Mouse (Mus musculus) neural tube, embryonic 14.5 days (tissue): ENCODE data around the gene Tgm3. TPM values are rescaled to one million over a fixed set of nuclear protein-coding genes. Genes with fewer than 3 reads are reported as not detected.
A peak's percentile ranks its signal among the peaks of the same experiment; 100 is the strongest.

Source experiments
- ATAC-seq: fragments of 200-750 bp; cut with Nextera tagmentation; 2 replicates; pipeline ENCODE4 v1.8.0; 2017; ENCODE audit warnings: low read depth, mild to moderate bottlenecking, moderate TSS enrichment, moderate library complexity
- H3K27ac ChIP-seq: fragments of 300-500 bp; sonication (generic); 2 replicates; pipeline ENCODE4 v1.5.1; 2014; ENCODE audit warnings: low read depth, mild to moderate bottlenecking, control low read depth, low read length, moderate library complexity, mixed read lengths
- H3K27me3 ChIP-seq: fragments of 300-500 bp; sonication (generic); 2 replicates; pipeline ENCODE4 v1.6.1; 2014; ENCODE audit warnings: low read length; ENCODE audit not compliant: control insufficient read depth, insufficient read depth
- H3K36me3 ChIP-seq: fragments of 300-500 bp; sonication (generic); 2 replicates; pipeline ENCODE4 v1.6.1; 2014; ENCODE audit warnings: low read length, mixed read lengths; ENCODE audit not compliant: control insufficient read depth, insufficient read depth
- H3K4me1 ChIP-seq: fragments of 300-500 bp; sonication (generic); 2 replicates; pipeline ENCODE4 v1.6.1; 2014; ENCODE audit warnings: low read length; ENCODE audit not compliant: control insufficient read depth, insufficient read depth
- H3K4me2 ChIP-seq: fragments of 300-500 bp; sonication (generic); 2 replicates; pipeline ENCODE4 v1.6.1; 2014; ENCODE audit warnings: mild to moderate bottlenecking, low read depth, low read length, control low read depth
- H3K4me3 ChIP-seq: fragments of 300-500 bp; sonication (generic); 2 replicates; pipeline ENCODE4 v1.5.1; 2014; ENCODE audit warnings: low read depth, low read length, control low read depth, mixed read lengths
- H3K9ac ChIP-seq: fragments of 300-500 bp; sonication (generic); replicated peaks from 2 replicates; pipeline ENCODE4 v1.6.1; 2014; ENCODE audit warnings: low read depth, mild to moderate bottlenecking, control low read depth, low read length, mixed read lengths
- H3K9me3 ChIP-seq: fragments of 300-500 bp; sonication (generic); 2 replicates; pipeline ENCODE4 v1.6.1; 2016; ENCODE audit warnings: low read length; ENCODE audit not compliant: control insufficient read depth
- WGBS: fragments of 180-500 bp; shearing (Covaris S2); extraction: QIAGEN DNeasy Blood & Tissue Kit; methylation state at CpG from one replicate; pipeline ENCODE4 v1.1.7; 2014; 5-methylcytosine and 5-hydroxymethylcytosine counted together
- polyA plus RNA-seq: library from polyadenylated mRNA; unstranded; fragments of >200 nt; fragmentation: Nextera tagmentation; extraction: Ambion mirVana; gene quantifications from 2 replicates; pipeline ENCODE4 v1.2.1, GENCODE M21; 2014

Tgm3 gene
- polyA plus RNA-seq = 0.04 TPM in 1 of 2 replicates, not detected in the other

DNA sequence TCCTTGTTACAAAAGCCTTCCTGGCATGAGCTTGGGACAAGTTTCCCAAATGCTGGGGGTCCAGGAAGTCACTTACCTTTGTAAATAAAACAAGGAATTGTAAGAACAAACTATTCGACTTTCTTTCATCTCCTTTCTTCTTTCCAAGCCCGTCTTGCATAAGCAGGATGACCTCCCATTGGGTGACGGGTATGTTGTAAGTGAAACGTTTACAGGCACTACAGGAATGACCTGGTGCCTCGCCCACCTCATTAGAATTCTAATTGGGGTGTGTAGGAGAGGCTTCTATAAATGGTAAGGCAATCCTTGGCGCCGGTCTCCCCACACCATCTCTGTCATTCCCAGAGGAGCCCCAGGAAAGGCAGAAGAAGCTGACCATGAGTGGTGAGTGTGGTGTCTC lies at the start of gene Tgm3:
Gene Tgm3, plus strand, starts transcription at position 324 of the 400 bp plus-strand sequence.
- WGBS = 22% methylated on average over 7 of the region's 7 CpGs
- ATAC-seq = no peak
- Histone ChIP-seq H3K27me3 (no peaks in the 10 kb centered on the region), H3K4me3 (no peak within 1 kb of the TSS), H3K9ac (no peak within 1 kb of the TSS), H3K36me3 (no peaks in the 10 kb centered on the region), H3K4me1 (no peaks in the 10 kb centered on the region), H3K9me3 (no peaks in the 10 kb centered on the region), H3K27ac (no peak within 1 kb of the TSS), H3K4me2 (no peak within 1 kb of the TSS)

- no peaks in the 10 kb centered on the region for H3K27me3 ChIP-seq
- no peaks in the 10 kb centered on the region for H3K9me3 ChIP-seq
- H3K4me3 ChIP-seq = no peak overlapping the region
- H3K27ac ChIP-seq = no peak overlapping the region
- no peaks in the 10 kb centered on the region for H3K36me3 ChIP-seq
- no peak for ATAC-seq
- no peak overlapping the region for H3K4me2 ChIP-seq
- no peak overlapping the region for H3K9ac ChIP-seq
- 92% methylated on average over 4 of the region's 4 CpGs for WGBS
- H3K4me1 ChIP-seq = no peaks in the 10 kb centered on the region
Observed at GRCm38 (mm10) chr2:129980608-129981007, 31.5 kb upstream of the Tgm3 start.

- ATAC-seq = no peak
- H3K4me3 ChIP-seq = no peak overlapping the region
- H3K4me1 ChIP-seq = no peaks in the 10 kb centered on the region
- H3K27ac ChIP-seq = no peak overlapping the region
- H3K4me2 ChIP-seq = no peak overlapping the region
- no peaks in the 10 kb centered on the region for H3K9me3 ChIP-seq
- H3K27me3 ChIP-seq = no peaks in the 10 kb centered on the region
- no peak overlapping the region for H3K9ac ChIP-seq
- 85% methylated on average over 6 of the region's 6 CpGs for WGBS
- H3K36me3 ChIP-seq = no peaks in the 10 kb centered on the region
Observed at GRCm38 (mm10) chr2:129987527-129988045, 24.6 kb upstream of the Tgm3 start.

- ATAC-seq = no peak
- Histone ChIP-seq H3K27ac (no peak overlapping the region), H3K9me3 (no peaks in the 10 kb centered on the region), H3K27me3 (no peaks in the 10 kb centered on the region), H3K4me2 (no peak overlapping the region), H3K9ac (no peak overlapping the region), H3K36me3 (no peaks in the 10 kb centered on the region), H3K4me1 (no peaks in the 10 kb centered on the region), H3K4me3 (no peak overlapping the region)
- WGBS = 98% methylated on average over 2 of the region's 2 CpGs
Observed at GRCm38 (mm10) chr2:129989646-129990045, 22.5 kb upstream of the Tgm3 start.

GRCm38 (mm10) chr2:129994468-129994867 lies 17.7 kb upstream of the Tgm3 start:
- Histone ChIP-seq H3K36me3 (no peaks in the 10 kb centered on the region), H3K9me3 (no peaks in the 10 kb centered on the region), H3K4me3 (no peak overlapping the region), H3K27ac (no peak overlapping the region), H3K9ac (no peak overlapping the region), H3K4me2 (no peak overlapping the region), H3K27me3 (no peaks in the 10 kb centered on the region), H3K4me1 (no peaks in the 10 kb centered on the region; the same call in 1 of the 2 replicates)
- ATAC-seq = no peak
- WGBS = 73% methylated on average over 3 of the region's 3 CpGs

- no peaks in the 10 kb centered on the region for H3K9me3 ChIP-seq
- H3K9ac ChIP-seq = no peak overlapping the region
- no peaks in the 10 kb centered on the region; the same call in 1 of the 2 replicates for H3K4me1 ChIP-seq
- H3K27me3 ChIP-seq = no peaks in the 10 kb centered on the region
- WGBS = 51% methylated on average over 7 of the region's 7 CpGs
- no peaks in the 10 kb centered on the region for H3K36me3 ChIP-seq
- H3K27ac ChIP-seq = no peak overlapping the region
- peak; percentile 44; the same call in 1 of the 2 replicates for ATAC-seq
- H3K4me2 ChIP-seq = no peak overlapping the region
- no peak overlapping the region for H3K4me3 ChIP-seq
Observed at GRCm38 (mm10) chr2:129998476-129998875, 13.7 kb upstream of the Tgm3 start.

DNA sequence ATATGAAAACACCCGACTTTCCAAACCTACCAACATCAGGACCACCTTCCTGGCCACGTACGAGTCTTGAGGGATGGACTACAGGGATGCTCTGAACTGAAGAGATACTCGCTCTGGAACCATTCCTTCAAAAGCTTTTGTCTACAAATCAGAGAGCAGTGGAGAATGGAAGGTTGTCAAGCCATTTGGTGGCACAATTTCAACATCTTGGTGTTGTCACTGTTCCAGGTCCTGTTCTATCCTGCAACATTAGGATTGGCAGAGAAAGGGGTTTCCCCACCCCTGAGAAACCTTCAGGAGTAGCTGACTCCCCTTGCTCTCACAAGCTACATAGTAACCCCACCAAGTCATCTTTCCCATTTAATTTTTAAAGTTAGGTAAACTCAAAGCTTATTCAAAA lies 12.9 kb upstream of the Tgm3 start:
- Histone ChIP-seq H3K27me3 (no peaks in the 10 kb centered on the region), H3K9ac (no peak overlapping the region), H3K36me3 (no peaks in the 10 kb centered on the region), H3K4me3 (no peak overlapping the region), H3K27ac (no peak overlapping the region), H3K9me3 (no peaks in the 10 kb centered on the region), H3K4me1 (no peaks in the 10 kb centered on the region; the same call in 1 of the 2 replicates), H3K4me2 (no peak overlapping the region)
- 86% methylated on average over 4 of the region's 4 CpGs for WGBS
- no peak for ATAC-seq

DNA sequence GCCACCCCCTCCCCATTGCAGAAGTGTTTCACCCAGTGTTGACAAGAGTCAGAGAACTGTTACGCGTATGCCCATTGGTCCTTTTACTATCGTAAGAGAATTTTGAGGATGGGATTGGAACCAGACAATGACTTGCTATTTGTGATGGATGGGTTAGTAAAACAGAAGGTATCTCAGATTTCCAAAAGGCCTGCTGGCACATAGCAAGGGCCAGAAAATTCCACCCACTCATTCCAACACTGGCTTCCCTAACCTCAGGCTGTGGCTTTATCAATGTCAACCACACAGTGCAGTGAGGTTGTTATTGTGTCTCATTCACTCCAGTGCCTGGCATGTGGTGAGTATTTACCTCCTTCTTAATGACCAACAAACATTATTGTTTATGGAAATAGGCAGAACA lies 11.5 kb upstream of the Tgm3 start:
- Histone ChIP-seq H3K36me3 (no peaks in the 10 kb centered on the region), H3K4me1 (no peaks in the 10 kb centered on the region; the same call in 1 of the 2 replicates), H3K4me3 (no peak overlapping the region), H3K9me3 (no peaks in the 10 kb centered on the region), H3K27me3 (no peaks in the 10 kb centered on the region), H3K27ac (no peak overlapping the region), H3K9ac (no peak overlapping the region), H3K4me2 (no peak overlapping the region)
- WGBS = 99% methylated on average over 3 of the region's 3 CpGs
- ATAC-seq = no peak

DNA sequence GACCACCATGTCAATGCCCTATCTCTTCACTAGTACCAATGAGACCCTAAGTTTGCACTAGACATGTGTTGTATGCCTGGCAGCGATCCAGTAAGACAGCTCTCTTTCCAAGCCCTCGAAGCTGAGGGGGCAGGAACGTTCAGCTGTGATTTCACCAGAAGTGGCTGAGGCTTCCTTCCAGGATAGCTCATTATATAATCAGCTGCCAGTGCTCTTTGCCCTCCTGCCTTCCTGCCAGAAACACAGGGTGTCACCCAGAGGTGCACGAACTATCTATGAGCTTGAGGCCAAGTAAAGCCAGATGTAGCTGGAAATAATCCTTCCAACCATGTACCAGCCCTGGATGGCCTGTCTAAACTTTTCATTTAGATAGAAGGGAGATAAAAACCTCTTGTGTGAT lies 8.1 kb upstream of the Tgm3 start:
- no peak for ATAC-seq

More for the DNA sequence above, 8.1 kb upstream of the Tgm3 start:
- Histone ChIP-seq H3K27ac (no peak overlapping the region), H3K9ac (no peak overlapping the region), H3K4me1 (no peaks in the 10 kb centered on the region), H3K4me2 (no peak overlapping the region), H3K4me3 (no peak overlapping the region), H3K27me3 (no peaks in the 10 kb centered on the region), H3K9me3 (no peaks in the 10 kb centered on the region), H3K36me3 (no peaks in the 10 kb centered on the region)
- WGBS = 76% methylated on average over 4 of the region's 4 CpGs
